Mouse (Mus musculus) spleen, adult 2 months (tissue): ENCODE data around the gene Fam163b. TPM values are rescaled to one million over a fixed set of nuclear protein-coding genes. Genes with fewer than 3 reads are reported as not detected.

Experiments used
- DNase-seq, 2 experiments: peaks; one replicate each; pipeline versions ENCODE4 v3.0.0 to v3.0.0-alpha.2; 2012 to 2021; ENCODE audit warnings: low spot score in 2 of 2, low read depth in 1 of 2
- H3K27ac ChIP-seq: fragments of 200-500 bp; 2 replicates; pipeline ENCODE4 v1.5.1; 2012; ENCODE audit warnings: low read length, inconsistent platforms; ENCODE audit not compliant: insufficient read depth
- H3K27me3 ChIP-seq: fragments of 200-500 bp; 2 replicates; pipeline ENCODE4 v1.6.1; 2012; ENCODE audit warnings: mild to moderate bottlenecking, moderate library complexity, low read length, inconsistent platforms; ENCODE audit not compliant: control insufficient read depth, insufficient read depth
- H3K36me3 ChIP-seq: fragments of 200-500 bp; 2 replicates; pipeline ENCODE4 v1.6.1; 2012; ENCODE audit warnings: mild to moderate bottlenecking, low read length, inconsistent platforms; ENCODE audit not compliant: control insufficient read depth, insufficient read depth
- H3K4me1 ChIP-seq: fragments of 200-500 bp; 2 replicates; pipeline ENCODE4 v1.6.1; 2011; ENCODE audit warnings: inconsistent platforms; ENCODE audit not compliant: control insufficient read depth, insufficient read depth, insufficient read length
- H3K4me3 ChIP-seq: fragments of 200-500 bp; 2 replicates; pipeline ENCODE4 v1.5.1; 2011; ENCODE audit warnings: mild to moderate bottlenecking, inconsistent platforms; ENCODE audit not compliant: insufficient read depth, insufficient read length; ENCODE audit errors: extremely low read depth
- CTCF ChIP-seq: fragments of 200-500 bp; IDR thresholded peaks from 2 replicates; pipeline ENCODE4 v1.5.1; 2011; ENCODE audit warnings: mild to moderate bottlenecking, inconsistent platforms; ENCODE audit not compliant: insufficient read depth, insufficient read length, insufficient replicate concordance; ENCODE audit errors: extremely low read depth
- POLR2A ChIP-seq: fragments of 200-500 bp; IDR thresholded peaks from 2 replicates; pipeline ENCODE4 v1.6.1; 2011; ENCODE audit warnings: low read depth, low read length, inconsistent platforms
- WGBS: fragments of 180-500 bp; shearing (Covaris S2); methylation state at CpG from one replicate; pipeline ENCODE4 v1.1.7; 2018; 5-methylcytosine and 5-hydroxymethylcytosine counted together
- polyA plus RNA-seq: library from polyadenylated mRNA; depleted of rRNA; stranded (reverse); fragments of >200 nt; gene quantifications from 2 replicates; pipeline ENCODE4 v1.2.3, GENCODE M21; 2012

Fam163b gene
- polyA plus RNA-seq, 1 experiment = not detected

- WGBS = 81% methylated on average over 2 of the region's 2 CpGs
- TF ChIP-seq CTCF (no peak), POLR2A (no peak)
Measured at GRCm38 (mm10) chr2:27174242-27174641, 32.0 kb upstream of the Fam163b start.

GRCm38 (mm10) chr2:27166999-27167398 lies 24.7 kb upstream of the Fam163b start:
- Histone ChIP-seq H3K27me3 (no peaks in the 10 kb centered on the region), H3K4me1 (no peaks in the 10 kb centered on the region; the same call in 1 of the 2 replicates), H3K36me3 (no peaks in the 10 kb centered on the region), H3K27ac (no peak overlapping the region), H3K4me3 (no peak overlapping the region)
- WGBS = 39% methylated on average over 2 of the region's 2 CpGs
- no peak for TF ChIP-seq POLR2A
- no peak for TF ChIP-seq CTCF
- DNase-seq = no peak

More at GRCm38 (mm10) chr2:27174242-27174641, 32.0 kb upstream of the Fam163b start:
- no peak overlapping the region for H3K27ac ChIP-seq
- no peaks in the 10 kb centered on the region for H3K4me1 ChIP-seq
- H3K4me3 ChIP-seq = no peak overlapping the region
- no peaks in the 10 kb centered on the region for H3K36me3 ChIP-seq
- no peaks in the 10 kb centered on the region for H3K27me3 ChIP-seq
- DNase-seq = no peak

- no peaks in the 10 kb centered on the region; the same call in 1 of the 2 replicates for H3K4me1 ChIP-seq
- H3K4me3 ChIP-seq = no peak overlapping the region
- WGBS = 59% methylated on average over 2 of the region's 2 CpGs
- H3K27ac ChIP-seq = no peak overlapping the region
- TF ChIP-seq POLR2A (no peak), CTCF (no peak)
- no peak for DNase-seq
- H3K27me3 ChIP-seq = no peaks in the 10 kb centered on the region
- no peaks in the 10 kb centered on the region for H3K36me3 ChIP-seq
Measured at GRCm38 (mm10) chr2:27166074-27166473, 23.8 kb upstream of the Fam163b start.

GRCm38 (mm10) chr2:27164796-27165590 lies 22.7 kb upstream of the Fam163b start, which contains the start of gene Dbh:
Gene Dbh (plus strand): TSS chr2:27165233.
- no peaks in the 10 kb centered on the region for H3K27me3 ChIP-seq
- no peaks in the 10 kb centered on the region for H3K36me3 ChIP-seq
- TF ChIP-seq CTCF = no peak
- TF ChIP-seq POLR2A = no peak
- H3K4me1 ChIP-seq = no peaks in the 10 kb centered on the region; the same call in 1 of the 2 replicates
- WGBS = 87% methylated on average over 12 of the region's 12 CpGs
- no peak for DNase-seq
- H3K4me3 ChIP-seq = no peak within 1 kb of the TSS
- no peak within 1 kb of the TSS for H3K27ac ChIP-seq

GRCm38 (mm10) chr2:27163851-27164250 lies 21.6 kb upstream of the Fam163b start:
- DNase-seq = no peak
- Histone ChIP-seq H3K4me3 (no peak overlapping the region), H3K27ac (no peak overlapping the region), H3K36me3 (no peaks in the 10 kb centered on the region), H3K4me1 (no peaks in the 10 kb centered on the region; the same call in 1 of the 2 replicates), H3K27me3 (no peaks in the 10 kb centered on the region)
- WGBS = 66% methylated on average over 5 of the region's 5 CpGs
- no peak for TF ChIP-seq CTCF

DNA sequence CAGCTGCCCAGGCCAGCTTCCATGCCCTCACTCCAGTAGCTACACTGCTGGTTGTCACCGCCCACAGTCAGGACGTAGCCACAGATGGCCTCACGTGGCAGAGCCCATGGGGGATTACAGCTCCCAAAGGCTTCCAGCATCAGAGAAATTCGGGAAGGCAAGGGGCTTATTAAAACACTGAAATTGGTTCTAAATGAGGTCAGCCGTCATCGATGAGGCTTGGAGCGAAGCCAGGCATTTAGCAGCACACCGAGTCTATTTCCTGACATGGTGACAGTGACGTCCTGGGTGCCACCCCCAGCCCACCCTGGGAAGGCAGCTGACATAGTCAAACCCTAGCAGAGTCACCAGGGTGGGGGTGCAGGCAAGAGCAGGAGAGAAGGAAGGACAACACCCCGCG lies 20.4 kb upstream of the Fam163b start:
- no peak for TF ChIP-seq POLR2A
- no peak for TF ChIP-seq CTCF
- Histone ChIP-seq H3K4me3 (no peak overlapping the region), H3K4me1 (no peaks in the 10 kb centered on the region; the same call in 1 of the 2 replicates), H3K27ac (no peak overlapping the region), H3K27me3 (no peaks in the 10 kb centered on the region), H3K36me3 (no peaks in the 10 kb centered on the region)
- no peak for DNase-seq
- 83% methylated on average over 11 of the region's 11 CpGs for WGBS

GRCm38 (mm10) chr2:27161526-27161925 lies 19.2 kb upstream of the Fam163b start:
- Histone ChIP-seq H3K4me1 (no peaks in the 10 kb centered on the region; the same call in 1 of the 2 replicates), H3K4me3 (no peak overlapping the region), H3K27ac (no peak overlapping the region), H3K36me3 (no peaks in the 10 kb centered on the region), H3K27me3 (no peaks in the 10 kb centered on the region)
- DNase-seq = no peak
- 85% methylated on average over 2 of the region's 2 CpGs for WGBS
- TF ChIP-seq CTCF (no peak), POLR2A (no peak)
